Mouse (Mus musculus) megakaryocyte, adult 5-6 weeks (primary cell): ENCODE results near the gene Zeb2. TPM values are rescaled to one million over a fixed set of nuclear protein-coding genes. Genes with fewer than 3 reads are reported as not detected.
"Not testable (repeated sequence)": the region's sequence is repeated elsewhere in the genome, so short reads cannot be mapped to it uniquely, and the experiment has no call there.

ENCODE experiments used
- ATAC-seq: 2 replicates; pipeline ENCODE4 v1.8.0; 2016; ENCODE audit warnings: mild to moderate bottlenecking, inconsistent platforms; ENCODE audit not compliant: poor library complexity, severe bottlenecking
- total RNA-seq, 2 experiments: library from RNA; stranded (forward) in 1 of 2; stranded (reverse) in 1 of 2; fragments of 153-499, 151-499 nt in 1 of 2; fragments of 221-1000, 200-1000 nt in 1 of 2; gene quantifications; 2 replicates each; pipeline versions ENCODE4 v1.2.3 to v1.2.4; 2015 to 2017

Gene Zeb2
- total RNA-seq, 2 experiments from 2014 or later, result 278 to 305 TPM

- peak; percentile 8; the same call in 1 of the 2 replicates for ATAC-seq
Observed at GRCm38 (mm10) chr2:45112891-45113683, 4.1 kb downstream of the Zeb2 start.

GRCm38 (mm10) chr2:45112021-45112747 is 5.0 kb downstream of the Zeb2 start:
- ATAC-seq, result peak; percentile 6; the same call in 1 of the 2 replicates

- not testable (repeated sequence) for ATAC-seq
Observed at GRCm38 (mm10) chr2:45111571-45111970, 5.6 kb downstream of the Zeb2 start.

GRCm38 (mm10) chr2:45110757-45111411 is 6.3 kb downstream of the Zeb2 start:
- ATAC-seq, result peak; percentile 16

GRCm38 (mm10) chr2:45109951-45110756 is 7.0 kb downstream of the Zeb2 start:
- peak; percentile 20 for ATAC-seq

DNA sequence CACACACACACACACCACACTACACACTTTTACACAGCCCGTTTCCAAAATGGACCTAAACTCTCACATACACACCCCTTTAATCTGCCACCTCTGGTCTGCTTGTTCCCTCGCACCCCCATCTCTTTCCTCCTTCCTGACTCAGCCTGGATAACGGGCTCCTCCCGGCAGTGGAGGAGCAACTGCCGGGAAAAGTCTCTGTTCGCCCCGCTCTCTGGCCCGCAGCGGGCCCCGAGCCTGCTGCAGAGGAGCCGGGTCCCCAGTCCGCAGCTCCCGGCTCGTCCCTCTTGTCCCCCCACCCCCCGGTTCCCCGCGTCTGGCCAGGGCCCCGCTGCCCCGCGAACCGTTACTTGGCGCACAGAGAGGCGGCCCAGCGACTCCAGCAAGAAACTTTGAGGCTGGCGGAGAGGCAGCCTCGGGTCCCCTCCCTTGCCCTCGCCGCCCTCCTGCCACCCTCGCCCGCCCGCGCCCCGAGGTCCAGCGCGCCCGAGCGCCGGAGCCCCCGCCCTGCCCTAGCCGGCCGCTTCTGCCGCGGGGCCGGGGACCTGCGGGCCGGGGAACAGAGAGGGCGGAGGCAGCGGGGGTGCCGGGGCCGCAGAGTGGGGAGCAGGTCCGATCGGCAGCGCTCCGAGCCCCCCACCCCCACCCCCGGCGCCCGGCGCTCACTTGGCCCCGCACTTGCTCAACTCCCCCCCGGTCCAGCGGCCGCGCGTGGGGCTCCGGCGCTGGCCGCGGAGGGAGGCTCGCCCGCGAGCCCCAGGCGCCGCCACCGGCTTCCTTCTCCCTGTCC is 7.8 kb downstream of the Zeb2 start:
- peak; percentile 20 for ATAC-seq

DNA sequence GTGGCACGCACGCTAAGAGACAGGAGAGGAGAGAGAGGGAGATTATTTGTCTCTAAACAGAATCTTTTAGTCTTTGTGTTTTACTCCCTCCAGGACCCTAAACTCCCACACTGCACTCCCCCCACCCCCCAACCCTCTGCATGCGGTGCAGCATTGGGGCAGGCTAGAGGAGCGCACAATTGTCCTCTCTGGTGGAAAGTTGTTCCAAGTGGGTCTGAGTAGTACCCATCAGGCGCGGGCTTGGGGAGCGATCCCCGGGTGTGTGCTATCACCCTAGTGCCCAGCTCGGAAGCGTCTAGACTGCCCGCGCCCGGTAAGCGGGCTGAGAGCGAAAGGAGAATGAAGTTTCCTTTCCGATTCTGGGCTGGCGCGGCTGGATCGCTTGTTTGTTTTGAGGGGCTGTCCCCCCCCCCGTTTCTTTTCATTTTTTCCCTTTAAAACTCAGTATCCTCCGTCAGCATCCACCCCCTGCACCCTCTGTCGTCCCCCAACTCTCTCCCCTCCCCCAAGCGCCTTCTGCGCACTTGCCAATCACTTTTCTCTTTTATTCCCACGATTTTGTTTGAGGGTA is 8.6 kb downstream of the Zeb2 start:
- ATAC-seq, result peak; percentile 13

- ATAC-seq, result no peak
Observed at GRCm38 (mm10) chr2:45107555-45107954, 9.6 kb downstream of the Zeb2 start.

- no peak for ATAC-seq
Observed at GRCm38 (mm10) chr2:45105922-45106851, 11.0 kb downstream of the Zeb2 start.

- ATAC-seq, result no peak
Observed at GRCm38 (mm10) chr2:45105281-45105721, 11.9 kb downstream of the Zeb2 start.

GRCm38 (mm10) chr2:45104511-45105055 is 12.6 kb downstream of the Zeb2 start:
- no peak for ATAC-seq

DNA sequence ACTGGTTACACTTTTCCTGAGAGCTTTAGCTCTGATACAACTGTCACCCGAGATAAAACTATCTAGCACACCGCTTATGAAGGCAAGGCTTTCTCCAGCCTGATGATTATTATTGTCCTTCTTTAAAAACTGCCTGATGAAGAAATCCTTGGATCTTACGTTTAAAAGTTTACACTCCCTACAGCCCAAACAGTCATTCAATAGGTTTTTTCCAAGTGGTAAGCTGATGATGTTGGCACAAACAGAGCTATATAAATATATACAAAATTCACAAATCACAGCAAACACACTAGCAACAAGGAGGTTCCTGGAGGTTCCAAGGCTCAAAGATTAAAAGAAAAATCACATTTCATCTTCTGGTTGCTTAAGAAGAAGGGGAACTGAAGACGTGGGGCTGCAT is 13.1 kb downstream of the Zeb2 start:
- ATAC-seq, result no peak

GRCm38 (mm10) chr2:45103021-45103983 is 13.9 kb downstream of the Zeb2 start:
- ATAC-seq, result no peak

DNA sequence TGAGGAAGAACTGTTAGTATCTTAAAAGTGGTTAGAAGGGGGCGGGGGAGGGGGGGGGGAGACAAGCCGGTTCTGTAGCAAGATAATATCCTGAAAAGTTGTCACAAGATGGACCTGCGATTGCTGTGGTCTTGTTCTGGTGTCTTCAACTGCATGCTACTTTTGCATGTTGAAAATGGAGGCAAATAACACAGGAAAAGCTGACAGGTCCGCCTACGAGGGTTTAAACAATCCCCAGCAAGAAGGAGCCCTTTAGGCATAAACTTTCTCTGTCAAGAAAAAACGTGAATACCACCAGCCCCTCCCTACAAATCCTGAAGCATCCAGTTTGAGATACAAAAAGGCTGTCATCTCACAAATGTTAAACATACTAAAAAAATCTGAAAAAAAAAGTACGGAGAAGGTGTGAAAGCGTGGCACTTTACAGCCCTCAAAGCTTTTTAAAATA is 15.0 kb downstream of the Zeb2 start:
- ATAC-seq, result no peak

GRCm38 (mm10) chr2:45101586-45101985 is 15.6 kb downstream of the Zeb2 start:
- ATAC-seq, result no peak

GRCm38 (mm10) chr2:45101040-45101439 is 16.2 kb downstream of the Zeb2 start:
- peak; percentile 7; the same call in 1 of the 2 replicates for ATAC-seq

- ATAC-seq, result peak; percentile 82
Observed at GRCm38 (mm10) chr2:45100628-45101027, 16.6 kb downstream of the Zeb2 start.
